Mouse (Mus musculus): ENCODE measurements around the gene Arg2. TPM values are rescaled to one million over a fixed set of nuclear protein-coding genes. Genes with fewer than 3 reads are reported as not detected.

Gene Arg2
- polyA plus RNA-seq, 1 experiment from 2014 or later: 20.7 TPM

- Histone ChIP-seq H3K4me3 (ENCODE audit: low read depth, low read length) (no peak overlapping the region), H3K36me3 (ENCODE audit: control insufficient read depth, insufficient read depth, low read length) (no peaks in the 10 kb centered on the region), H3K27ac (ENCODE audit: low read depth, low read length) (no peak overlapping the region), H3K4me1 (ENCODE audit: control insufficient read depth, insufficient read depth, low read length) (no peaks in the 10 kb centered on the region), H3K9me3 (replicated peaks; ENCODE audit: control insufficient read depth, low read length) (no peaks in the 10 kb centered on the region), H3K4me2 (ENCODE audit: low read length) (no peak overlapping the region), H3K9ac (ENCODE audit: low read length) (no peak overlapping the region), H3K27me3 (replicated peaks; ENCODE audit: control insufficient read depth, insufficient read depth, low read length) (no peaks in the 10 kb centered on the region)
- DNase-seq (ENCODE audit: low spot score): no peak
- no peak for ATAC-seq
These were observed 10.8 kb downstream of the Arg2 start for GRCm38 (mm10) chr12:79141384-79141783.

- no peak overlapping the region for H3K4me2 ChIP-seq (ENCODE audit: low read length)
- H3K27me3 ChIP-seq (replicated peaks; ENCODE audit: control insufficient read depth, insufficient read depth, low read length): no peaks in the 10 kb centered on the region
- DNase-seq (ENCODE audit: low spot score): no peak
- 95% methylated on average over 6 of the region's 6 CpGs for WGBS
- no peaks in the 10 kb centered on the region for H3K9me3 ChIP-seq (replicated peaks; ENCODE audit: control insufficient read depth, low read length)
- H3K36me3 ChIP-seq (ENCODE audit: control insufficient read depth, insufficient read depth, low read length): peaks cover 21% of the 10 kb centered on the region
- H3K9ac ChIP-seq (ENCODE audit: low read length): no peak overlapping the region
- no peak for ATAC-seq
- no peak overlapping the region for H3K27ac ChIP-seq (ENCODE audit: low read depth, low read length)
- H3K4me1 ChIP-seq (ENCODE audit: control insufficient read depth, insufficient read depth, low read length): no peaks in the 10 kb centered on the region
- H3K4me3 ChIP-seq (ENCODE audit: low read depth, low read length): no peak overlapping the region
These were observed 19.1 kb downstream of the Arg2 start for GRCm38 (mm10) chr12:79149653-79150052.

DNA sequence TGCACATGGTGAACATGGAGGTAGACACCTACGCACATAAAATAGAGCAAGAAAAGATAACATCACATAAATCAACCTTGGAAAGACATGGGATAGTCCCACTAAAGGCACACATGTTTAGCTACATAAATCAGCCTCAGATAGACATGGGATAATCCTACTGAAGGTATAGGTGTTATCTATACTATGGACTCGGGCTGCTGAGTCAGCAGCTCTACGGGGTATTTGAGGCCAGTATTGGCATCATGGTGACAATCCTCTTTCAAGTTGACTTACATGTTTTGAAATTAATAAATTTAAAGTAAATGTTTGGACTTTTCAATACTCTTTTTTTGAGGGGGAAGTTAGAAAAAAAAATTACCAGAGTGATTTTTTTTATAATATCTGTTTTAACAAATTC lies 32.3 kb downstream of the Arg2 start:
- no peaks in the 10 kb centered on the region for H3K27me3 ChIP-seq (replicated peaks; ENCODE audit: control insufficient read depth, insufficient read depth, low read length)
- H3K27ac ChIP-seq (ENCODE audit: low read depth, low read length): no peak overlapping the region
- no peaks in the 10 kb centered on the region for H3K9me3 ChIP-seq (replicated peaks; ENCODE audit: control insufficient read depth, low read length)
- H3K4me3 ChIP-seq (ENCODE audit: low read depth, low read length): no peak overlapping the region
- no peaks in the 10 kb centered on the region for H3K4me1 ChIP-seq (ENCODE audit: control insufficient read depth, insufficient read depth, low read length)
- H3K4me2 ChIP-seq (ENCODE audit: low read length): no peak overlapping the region
- H3K36me3 ChIP-seq (ENCODE audit: control insufficient read depth, insufficient read depth, low read length): peaks cover 71% of the 10 kb centered on the region
- DNase-seq (ENCODE audit: low spot score) (no peak), ATAC-seq (no peak)
- H3K9ac ChIP-seq (ENCODE audit: low read length): no peak overlapping the region
- WGBS: 96% methylated on average over 3 of the region's 3 CpGs

DNA sequence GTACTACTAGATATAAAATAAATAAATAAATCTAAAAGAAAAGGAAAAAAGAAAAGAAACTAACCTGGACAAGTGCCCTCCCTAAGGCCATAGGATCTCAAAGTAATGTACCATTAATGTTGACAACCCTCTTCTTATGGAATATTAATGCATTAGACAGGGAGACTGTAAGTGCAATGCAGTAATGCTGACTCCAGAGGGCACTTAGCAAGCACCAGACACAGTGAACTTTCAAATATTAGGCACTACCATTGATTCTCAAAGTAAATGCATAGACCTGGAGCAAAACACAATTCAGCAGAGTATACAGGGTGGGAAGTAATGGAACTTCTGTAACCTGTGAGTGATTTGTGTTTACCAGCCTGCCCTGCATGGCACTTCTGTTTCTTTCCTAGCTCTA lies 38.6 kb downstream of the Arg2 start:
- DNase-seq (ENCODE audit: low spot score): no peak
- H3K4me1 ChIP-seq (ENCODE audit: control insufficient read depth, insufficient read depth, low read length): peaks cover 5% of the 10 kb centered on the region; the same call in 1 of the 2 replicates
- no peak overlapping the region for H3K4me3 ChIP-seq (ENCODE audit: low read depth, low read length)
- no peak overlapping the region for H3K27ac ChIP-seq (ENCODE audit: low read depth, low read length)
- no peaks in the 10 kb centered on the region for H3K27me3 ChIP-seq (replicated peaks; ENCODE audit: control insufficient read depth, insufficient read depth, low read length)
- H3K9ac ChIP-seq (ENCODE audit: low read length): no peak overlapping the region
- H3K9me3 ChIP-seq (replicated peaks; ENCODE audit: control insufficient read depth, low read length): no peaks in the 10 kb centered on the region
- H3K4me2 ChIP-seq (ENCODE audit: low read length): no peak overlapping the region
- no peak for ATAC-seq
- peaks cover 14% of the 10 kb centered on the region; the same call in 1 of the 2 replicates for H3K36me3 ChIP-seq (ENCODE audit: control insufficient read depth, insufficient read depth, low read length)

- no peaks in the 10 kb centered on the region for H3K9me3 ChIP-seq (replicated peaks; ENCODE audit: control insufficient read depth, low read length)
- no peak overlapping the region for H3K27ac ChIP-seq (ENCODE audit: low read depth, low read length)
- no peak overlapping the region for H3K4me2 ChIP-seq (ENCODE audit: low read length)
- no peaks in the 10 kb centered on the region for H3K27me3 ChIP-seq (replicated peaks; ENCODE audit: control insufficient read depth, insufficient read depth, low read length)
- peaks cover 5% of the 10 kb centered on the region; the same call in 1 of the 2 replicates for H3K4me1 ChIP-seq (ENCODE audit: control insufficient read depth, insufficient read depth, low read length)
- no peak overlapping the region for H3K4me3 ChIP-seq (ENCODE audit: low read depth, low read length)
- H3K36me3 ChIP-seq (ENCODE audit: control insufficient read depth, insufficient read depth, low read length): peaks cover 9% of the 10 kb centered on the region
- ATAC-seq: no peak
- no peak overlapping the region for H3K9ac ChIP-seq (ENCODE audit: low read length)
- 77% methylated on average over 3 of the region's 3 CpGs for WGBS
- DNase-seq (ENCODE audit: low spot score): no peak
These were observed 39.8 kb downstream of the Arg2 start for GRCm38 (mm10) chr12:79170421-79170820.

DNA sequence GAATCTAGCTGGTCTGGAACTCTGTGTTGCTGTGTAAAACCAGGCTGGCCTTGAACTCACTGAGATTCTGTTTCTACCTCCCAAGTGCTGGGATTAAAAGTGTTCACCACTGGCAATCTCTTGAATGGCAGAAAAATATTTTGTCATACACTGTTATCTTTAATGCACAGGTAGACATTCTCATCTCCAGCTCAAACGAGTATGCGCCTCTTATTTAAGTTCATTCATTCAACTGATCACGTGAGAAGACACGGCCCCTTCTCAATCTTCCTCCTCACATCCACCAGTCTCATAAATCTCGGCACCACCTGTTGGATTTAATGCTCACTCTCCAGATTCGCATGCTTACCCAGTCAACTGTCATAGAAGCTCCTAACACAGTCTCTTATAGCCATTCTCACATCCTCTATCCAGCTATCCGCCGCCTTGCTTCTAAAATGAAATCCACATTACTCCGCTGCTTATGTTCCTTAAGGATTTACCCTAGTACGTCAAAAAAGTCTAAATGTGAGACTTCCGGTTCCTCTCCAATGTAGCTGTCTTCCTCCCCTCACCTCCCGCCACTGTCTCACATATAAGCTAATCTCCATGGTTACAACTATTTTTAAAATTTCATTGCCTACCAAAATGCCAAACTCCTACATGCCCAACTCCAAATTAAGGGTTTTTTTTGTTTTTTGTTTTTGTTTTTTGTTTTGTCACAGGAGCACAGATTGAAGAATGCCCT lies 40.9 kb downstream of the Arg2 start:
- ATAC-seq: no peak
- no peaks in the 10 kb centered on the region for H3K9me3 ChIP-seq (replicated peaks; ENCODE audit: control insufficient read depth, low read length)
- peak overlapping the region; percentile 88 for H3K4me3 ChIP-seq (ENCODE audit: low read depth, low read length)
- H3K9ac ChIP-seq (ENCODE audit: low read length): peak overlapping the region; percentile 87
- H3K36me3 ChIP-seq (ENCODE audit: control insufficient read depth, insufficient read depth, low read length): peaks cover 18% of the 10 kb centered on the region
- H3K4me2 ChIP-seq (ENCODE audit: low read length): peak overlapping the region; percentile 62
- WGBS: 37% methylated on average over 12 of the region's 12 CpGs
- no peaks in the 10 kb centered on the region for H3K27me3 ChIP-seq (replicated peaks; ENCODE audit: control insufficient read depth, insufficient read depth, low read length)
- no peak for DNase-seq (ENCODE audit: low spot score)
- no peak overlapping the region for H3K27ac ChIP-seq (ENCODE audit: low read depth, low read length)
- peaks cover 5% of the 10 kb centered on the region; the same call in 1 of the 2 replicates for H3K4me1 ChIP-seq (ENCODE audit: control insufficient read depth, insufficient read depth, low read length)

DNA sequence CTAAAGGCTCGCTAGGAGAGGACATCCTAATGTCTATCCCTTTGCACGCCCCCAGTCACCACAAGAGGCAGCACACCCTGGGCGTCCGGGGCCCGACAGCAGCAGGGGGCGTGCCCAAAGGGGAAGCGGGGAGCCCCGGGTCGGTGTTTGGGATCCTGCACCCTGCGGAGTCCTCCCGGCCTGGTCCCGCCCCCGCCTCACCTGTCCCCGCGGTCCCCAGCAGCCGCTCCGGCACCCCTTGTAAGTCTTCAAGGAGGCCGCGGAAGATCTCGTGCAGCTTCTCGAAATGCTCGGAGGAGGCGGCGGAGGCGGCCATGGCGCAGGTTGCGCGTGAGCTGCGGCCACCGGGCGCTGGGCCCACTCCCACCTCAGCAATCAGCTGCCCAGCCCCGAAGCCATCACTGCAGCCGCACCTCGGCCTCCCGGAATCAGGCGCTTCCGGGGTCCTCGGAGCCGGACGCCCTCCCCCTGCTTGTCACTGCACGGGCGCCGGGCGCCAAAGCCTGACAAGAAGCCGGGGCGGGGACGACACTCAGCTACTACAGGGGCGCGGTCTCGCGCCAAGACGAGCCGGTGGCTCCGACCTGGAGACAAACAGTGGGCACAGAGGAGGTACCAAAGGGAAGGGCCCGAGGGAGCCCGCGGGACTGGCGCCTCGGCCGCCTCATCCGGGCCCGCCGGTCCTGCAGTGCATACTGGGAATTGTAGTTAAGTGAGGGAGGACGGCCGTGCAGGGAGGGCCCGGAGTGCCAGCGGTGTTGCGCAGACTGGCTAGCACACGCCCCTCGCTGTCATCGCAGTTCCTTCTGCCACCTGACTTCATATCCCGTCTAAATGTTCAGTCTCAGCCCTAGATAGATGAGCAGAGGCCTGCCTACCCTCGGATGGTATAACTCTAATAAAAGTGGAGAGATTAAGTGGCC lies 41.7 kb downstream of the Arg2 start, which contains the start of gene Vti1b:
Gene Vti1b, minus strand, starts transcription at position 649 of the 923 bp plus-strand sequence.
- Histone ChIP-seq H3K27me3 (replicated peaks; ENCODE audit: control insufficient read depth, insufficient read depth, low read length) (no peaks in the 10 kb centered on the region), H3K27ac (ENCODE audit: low read depth, low read length) (peak within 1 kb of the TSS; percentile 92), H3K9ac (ENCODE audit: low read length) (peak within 1 kb of the TSS; percentile 87), H3K36me3 (ENCODE audit: control insufficient read depth, insufficient read depth, low read length) (peaks cover 25% of the 10 kb centered on the region), H3K4me2 (ENCODE audit: low read length) (peak within 1 kb of the TSS; percentile 62), H3K9me3 (replicated peaks; ENCODE audit: control insufficient read depth, low read length) (no peaks in the 10 kb centered on the region), H3K4me1 (ENCODE audit: control insufficient read depth, insufficient read depth, low read length) (peaks cover 5% of the 10 kb centered on the region; the same call in 1 of the 2 replicates), H3K4me3 (ENCODE audit: low read depth, low read length) (peak within 1 kb of the TSS; percentile 88)
- DNase-seq (ENCODE audit: low spot score) (peak; percentile 93), ATAC-seq (peak; percentile 98)
- under 1% methylated on average over 68 of the region's 73 CpGs for WGBS

DNA sequence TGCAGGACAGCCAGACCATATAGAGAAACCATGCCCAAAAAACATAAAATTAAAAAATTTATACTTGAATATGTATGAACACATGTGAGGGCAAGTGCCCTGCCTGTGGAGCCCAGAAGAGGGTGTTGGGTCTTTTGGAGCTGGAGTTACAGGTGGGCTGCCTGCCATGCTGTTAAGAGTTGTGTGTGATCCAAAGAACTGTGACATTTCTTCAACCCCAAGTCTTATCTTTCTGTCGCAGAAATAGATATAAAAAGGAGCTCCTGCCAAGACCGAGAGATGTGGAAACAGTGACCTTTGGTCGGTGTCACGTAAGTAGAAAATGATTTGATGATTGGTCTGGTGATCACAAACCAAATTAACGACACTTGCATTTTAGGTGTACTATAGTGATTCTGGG lies 43.1 kb downstream of the Arg2 start:
- Histone ChIP-seq H3K36me3 (ENCODE audit: control insufficient read depth, insufficient read depth, low read length) (peaks cover 31% of the 10 kb centered on the region), H3K9ac (ENCODE audit: low read length) (no peak overlapping the region)
- 85% methylated on average over 5 of the region's 5 CpGs for WGBS

More for the DNA sequence above, 43.1 kb downstream of the Arg2 start:
- H3K4me2 ChIP-seq (ENCODE audit: low read length): no peak overlapping the region
- H3K9me3 ChIP-seq (replicated peaks; ENCODE audit: control insufficient read depth, low read length): no peaks in the 10 kb centered on the region
- DNase-seq (ENCODE audit: low spot score) (no peak), ATAC-seq (no peak)
- H3K4me3 ChIP-seq (ENCODE audit: low read depth, low read length): no peak overlapping the region
- no peak overlapping the region for H3K27ac ChIP-seq (ENCODE audit: low read depth, low read length)
- no peaks in the 10 kb centered on the region for H3K27me3 ChIP-seq (replicated peaks; ENCODE audit: control insufficient read depth, insufficient read depth, low read length)
- peaks cover 5% of the 10 kb centered on the region; the same call in 1 of the 2 replicates for H3K4me1 ChIP-seq (ENCODE audit: control insufficient read depth, insufficient read depth, low read length)

Measured in forebrain, embryonic 14.5 days (tissue).